Mouse (Mus musculus) adrenal gland, adult 8-10 months (tissue): ENCODE results near the gene Eid3. TPM values are rescaled to one million over a fixed set of nuclear protein-coding genes. Genes with fewer than 3 reads are reported as not detected.

Experiments
- DNase-seq: peaks from one replicate; pipeline ENCODE4 v3.0.0; 2022
- total RNA-seq, 4 experiments: library from RNA; stranded (reverse); gene quantifications; 2 replicates each; pipeline ENCODE4 v1.2.4; 2022

Eid3 gene
- total RNA-seq, 4 experiments from 2014 or later: 1.5 to 3.5 (median 3.0) TPM

DNA sequence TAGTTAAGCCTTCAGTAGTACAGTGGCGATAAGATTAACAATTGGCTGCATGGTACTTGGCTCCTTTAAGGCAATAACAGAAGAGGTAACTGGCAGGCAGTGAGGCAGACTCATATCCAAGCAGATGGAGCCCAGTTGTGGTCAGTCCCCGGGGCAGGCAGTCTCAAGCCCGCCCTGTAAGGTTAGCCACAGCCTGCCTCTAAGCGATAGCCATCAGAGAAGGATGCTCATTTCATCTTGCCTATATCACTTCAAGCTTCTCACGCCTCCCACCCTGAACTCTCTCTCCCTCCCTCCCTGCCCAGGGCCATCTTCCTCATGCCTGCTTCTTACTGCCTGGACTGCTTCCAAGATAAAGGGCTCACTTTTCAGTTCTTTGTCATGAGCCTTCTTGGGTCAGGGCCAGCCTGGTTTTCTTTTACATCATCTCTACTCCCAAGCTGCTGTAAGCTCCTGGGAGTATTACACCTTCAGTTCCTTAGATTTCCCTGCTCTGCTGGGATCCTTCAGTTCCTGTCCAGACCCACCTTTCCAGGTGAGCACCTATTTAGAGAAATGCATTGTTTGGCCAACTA, 3.2 kb upstream of the Eid3 start:
- peak; percentile 56 for DNase-seq

DNA sequence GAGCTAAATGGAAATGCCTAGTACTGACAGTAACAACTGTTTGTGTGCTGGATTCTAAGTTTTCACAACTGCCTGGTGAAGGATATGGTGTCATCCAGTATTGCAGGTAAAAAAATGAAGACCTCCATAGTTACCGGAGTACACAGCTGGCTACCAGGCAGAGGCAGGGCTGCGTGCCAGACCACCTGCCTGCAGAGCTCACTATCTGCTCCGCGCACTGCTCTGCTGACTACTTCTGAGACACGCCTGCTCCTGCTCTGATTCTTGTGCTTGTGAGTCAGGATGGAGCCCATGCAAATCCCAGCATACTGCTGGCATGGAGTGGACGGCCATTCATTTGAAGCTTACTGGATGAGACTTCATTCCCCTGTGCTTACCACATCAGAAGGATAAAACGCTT, 2.6 kb upstream of the Eid3 start:
- DNase-seq: no peak

DNA sequence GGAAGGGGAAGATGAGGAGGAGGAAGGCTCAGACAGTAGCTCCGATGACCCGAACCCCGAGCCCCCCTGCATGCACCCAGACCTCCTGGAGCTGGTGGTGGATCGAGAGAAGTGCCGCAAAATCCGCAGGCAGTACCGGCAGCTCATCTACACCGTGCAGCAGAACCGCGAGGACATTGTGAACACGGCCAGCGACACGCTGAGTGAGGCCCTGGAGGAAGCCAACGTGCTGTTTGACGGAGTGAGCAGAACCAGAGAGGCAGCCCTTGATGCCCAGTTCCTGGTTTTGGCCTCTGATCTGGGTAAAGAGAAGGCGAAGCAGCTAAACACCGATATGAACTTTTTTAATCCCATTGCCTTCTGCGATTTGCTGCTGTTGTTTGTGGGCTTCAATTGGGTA, 406 bp downstream of the Eid3 start:
- no peak for DNase-seq

DNA sequence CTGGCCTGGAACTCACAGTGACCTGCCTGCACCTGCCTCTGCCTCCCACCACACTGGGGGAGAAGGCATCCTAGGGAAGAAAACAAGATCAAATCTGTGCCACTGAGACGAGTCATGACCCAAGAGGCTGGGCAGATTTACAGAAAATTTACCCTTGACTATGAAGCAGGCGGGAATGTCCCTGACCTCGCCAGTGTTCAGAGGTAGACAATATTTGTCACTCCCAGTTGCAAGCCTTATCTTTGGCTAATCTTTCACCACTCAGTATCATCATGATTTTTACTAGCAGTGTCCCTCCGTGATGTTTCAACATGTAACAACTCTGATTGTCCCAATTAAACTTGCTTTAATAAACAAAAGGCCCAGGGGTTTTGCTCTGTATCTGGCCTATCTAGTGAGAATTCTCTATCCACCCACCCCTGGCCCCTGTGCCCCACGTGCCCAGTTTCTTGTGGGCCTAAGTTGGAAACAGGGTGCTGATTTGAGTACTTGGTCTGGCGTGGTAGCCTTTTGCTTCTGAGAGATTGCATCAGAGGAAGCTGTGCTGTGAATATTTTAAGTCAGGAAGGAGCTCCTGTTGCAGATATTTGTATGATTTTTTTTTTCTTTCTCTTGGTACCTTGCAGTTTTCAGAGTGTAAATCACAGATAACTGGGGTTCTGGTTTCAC, 2.1 kb downstream of the Eid3 start:
- peak; percentile 70 for DNase-seq

DNA sequence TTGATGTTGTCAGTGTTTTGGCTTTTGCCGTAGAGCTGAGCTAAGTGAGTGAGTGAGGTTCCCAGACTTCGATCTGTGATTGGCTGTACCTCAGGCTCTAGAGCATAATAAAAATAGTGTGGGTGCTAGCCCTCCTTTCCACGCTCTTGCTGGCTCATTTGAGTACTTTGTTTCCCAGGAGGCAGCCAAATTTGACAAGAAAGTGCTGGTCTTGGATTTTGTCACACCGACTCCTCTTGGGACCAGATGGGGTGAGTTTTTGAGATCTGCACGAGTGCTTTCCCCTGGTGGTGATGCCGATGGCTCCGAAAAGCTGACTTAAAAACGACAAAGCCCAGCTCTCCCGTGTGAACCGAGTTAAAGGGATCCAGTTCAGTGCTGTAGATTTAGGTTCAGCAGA, 9.0 kb downstream of the Eid3 start:
- no peak for DNase-seq

DNA sequence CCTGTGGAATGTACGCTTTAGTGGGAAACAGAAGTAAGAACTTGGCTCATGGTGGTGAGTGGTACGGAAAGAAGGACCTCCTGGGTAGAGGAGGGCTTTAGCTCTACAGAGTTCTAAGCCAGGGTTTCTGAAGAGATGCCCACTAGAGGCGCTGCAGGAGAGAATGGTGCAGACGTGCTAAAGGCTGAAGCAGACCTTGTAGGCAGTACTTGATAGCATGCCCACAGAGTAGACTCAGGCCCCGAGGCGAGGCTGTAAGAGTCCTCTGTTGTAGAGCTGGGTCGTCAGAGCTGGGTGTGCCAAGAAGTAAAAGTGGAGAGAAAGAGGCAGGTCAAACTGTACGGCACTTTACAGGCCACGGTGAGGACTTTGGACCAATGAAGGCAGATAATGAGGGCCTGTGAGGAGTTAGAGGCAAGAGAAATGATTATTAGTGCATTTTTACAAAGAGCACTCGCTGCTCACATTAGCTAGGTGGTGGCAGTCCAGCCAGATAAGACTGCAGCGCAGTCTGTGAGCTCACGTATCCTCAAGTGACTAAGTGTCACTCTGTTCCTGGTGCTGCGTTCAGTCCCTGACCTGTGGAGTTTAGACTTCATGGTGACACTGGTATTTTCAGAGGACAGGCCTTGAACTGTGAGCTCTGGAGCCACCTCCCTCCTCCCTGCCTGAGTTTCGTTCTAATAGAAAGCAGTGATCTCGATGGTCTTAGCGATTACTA, 9.8 kb downstream of the Eid3 start:
- DNase-seq: no peak

DNA sequence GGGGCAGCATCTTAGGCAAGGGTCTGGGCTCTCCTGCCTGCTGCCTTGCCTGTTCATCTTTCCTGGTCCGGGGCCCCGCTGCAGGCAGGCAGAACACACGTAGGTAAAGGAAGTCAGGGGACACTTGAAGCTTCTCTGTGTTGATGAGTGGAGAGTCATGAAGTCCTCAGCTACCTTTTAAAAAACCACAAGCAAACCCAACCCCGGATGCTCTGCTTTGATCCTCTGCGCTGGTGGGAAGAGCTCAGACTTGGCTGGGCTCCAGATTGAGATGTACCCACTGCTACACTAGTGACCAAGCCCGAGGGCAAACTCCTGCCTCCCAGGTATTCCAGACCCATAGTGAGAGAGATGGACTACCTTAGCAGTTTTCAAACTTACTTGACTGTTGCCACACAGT, 20.9 kb downstream of the Eid3 start:
- no peak for DNase-seq

DNA sequence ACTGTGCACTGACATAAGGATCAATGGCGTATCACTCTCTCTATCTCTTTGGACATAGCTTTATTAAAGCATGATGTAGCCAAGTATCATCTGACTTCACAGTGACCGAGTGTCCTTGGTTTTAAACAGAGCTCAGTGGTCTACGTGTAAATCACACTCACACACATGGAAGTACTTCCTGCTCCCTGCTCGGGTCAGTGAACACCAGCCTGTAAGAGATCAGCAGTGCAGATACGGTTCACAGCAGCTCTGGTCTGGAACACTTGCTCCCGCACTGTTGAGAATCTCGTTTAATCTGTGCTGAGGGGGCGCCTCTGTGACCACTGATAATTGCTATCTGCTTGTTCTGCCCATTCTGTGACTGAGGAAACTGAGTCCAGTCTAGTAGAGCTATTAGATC, 22.1 kb downstream of the Eid3 start:
- DNase-seq: no peak

DNA sequence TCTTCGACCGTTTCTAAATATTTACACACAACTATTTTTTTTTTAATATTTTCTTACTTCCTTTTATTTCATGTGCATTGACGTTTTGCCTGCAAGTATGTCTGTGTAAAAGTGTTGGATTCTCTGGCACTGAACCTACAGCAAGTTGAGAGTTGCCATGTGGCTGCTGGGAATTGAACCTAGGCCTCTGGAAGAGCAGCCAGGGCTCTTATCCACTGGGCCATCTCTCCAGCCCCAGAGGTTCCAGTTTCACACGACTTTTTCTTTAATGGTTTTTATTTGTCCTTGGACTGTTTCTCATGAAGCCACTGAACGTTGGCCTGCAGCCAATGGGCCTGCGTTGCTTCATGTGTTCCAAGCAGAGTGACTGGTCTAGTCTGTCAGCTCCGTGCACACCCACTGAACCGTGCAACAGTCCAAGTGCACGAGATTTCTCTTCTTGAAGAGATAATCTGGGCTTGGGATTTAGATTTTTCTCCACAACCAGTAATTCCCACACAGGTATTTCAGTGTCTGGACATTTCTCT, 23.1 kb downstream of the Eid3 start:
- peak; percentile 90 for DNase-seq

DNA sequence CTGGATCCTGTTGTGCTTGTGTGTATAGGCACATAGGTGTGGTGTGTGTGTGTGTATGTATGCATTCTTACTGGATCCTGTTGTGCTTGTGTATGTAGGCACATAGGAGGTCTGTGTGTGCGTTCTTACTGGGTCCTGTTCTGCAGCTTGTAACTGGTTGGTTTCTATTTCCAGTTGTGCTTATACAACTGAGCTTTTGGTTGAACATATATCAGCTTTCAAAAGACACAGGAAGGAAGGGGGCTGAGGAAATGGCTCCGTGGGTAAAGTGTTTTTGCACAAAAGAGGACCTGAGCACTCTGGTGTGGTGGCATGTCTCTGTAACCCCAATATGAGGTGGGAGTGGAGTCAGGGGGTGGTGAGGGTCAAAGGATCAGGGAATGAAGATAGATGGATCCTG, 24.5 kb downstream of the Eid3 start:
- no peak for DNase-seq

DNA sequence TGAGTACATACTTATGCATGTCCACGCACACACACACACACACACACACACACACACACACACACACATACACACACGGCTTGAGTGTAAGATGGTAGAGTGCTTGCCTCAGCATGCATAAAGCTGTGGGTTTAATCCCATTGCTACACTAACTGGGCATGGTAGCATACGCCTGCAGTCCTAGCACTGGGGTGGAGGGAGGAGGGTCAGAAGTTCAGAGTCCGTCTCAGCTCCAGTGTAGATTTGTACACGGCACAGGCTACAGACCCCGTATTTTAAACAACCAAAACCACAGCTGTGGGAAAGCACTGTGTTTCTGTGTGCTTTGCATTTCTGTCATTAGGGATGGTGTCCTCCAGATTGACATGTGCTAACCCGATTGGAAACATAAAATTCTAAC, 25.0 kb downstream of the Eid3 start:
- DNase-seq: no peak

DNA sequence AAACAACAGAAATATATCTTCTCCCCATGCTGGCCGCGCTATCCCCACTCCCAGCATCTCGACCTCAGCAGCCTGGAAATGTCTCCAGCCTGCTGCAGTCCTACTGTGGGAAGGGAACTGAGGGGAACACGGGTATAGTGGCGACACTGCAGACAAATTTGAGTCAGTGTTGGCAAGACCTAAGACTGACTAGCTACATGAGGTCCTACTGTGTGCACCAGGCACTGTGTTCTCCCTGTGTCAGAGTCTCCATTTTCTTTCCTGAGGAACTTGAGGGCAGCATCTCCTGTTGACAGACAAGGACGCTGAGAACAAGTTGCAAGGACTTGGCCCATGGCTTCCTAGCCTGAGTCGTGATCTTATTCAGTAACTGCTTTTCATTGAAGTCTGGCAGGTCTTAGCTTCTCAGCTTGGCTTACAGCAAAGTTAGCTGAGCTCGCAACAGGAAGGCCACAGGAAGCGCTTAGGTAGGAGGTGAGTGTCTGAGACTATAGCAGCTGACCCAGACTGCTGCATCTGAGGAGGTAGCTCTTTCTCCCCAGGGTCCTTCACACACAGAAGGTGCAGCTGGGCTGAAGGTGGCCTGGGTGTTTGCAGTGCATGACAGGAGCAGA, 26.1 kb downstream of the Eid3 start:
- no peak for DNase-seq

DNA sequence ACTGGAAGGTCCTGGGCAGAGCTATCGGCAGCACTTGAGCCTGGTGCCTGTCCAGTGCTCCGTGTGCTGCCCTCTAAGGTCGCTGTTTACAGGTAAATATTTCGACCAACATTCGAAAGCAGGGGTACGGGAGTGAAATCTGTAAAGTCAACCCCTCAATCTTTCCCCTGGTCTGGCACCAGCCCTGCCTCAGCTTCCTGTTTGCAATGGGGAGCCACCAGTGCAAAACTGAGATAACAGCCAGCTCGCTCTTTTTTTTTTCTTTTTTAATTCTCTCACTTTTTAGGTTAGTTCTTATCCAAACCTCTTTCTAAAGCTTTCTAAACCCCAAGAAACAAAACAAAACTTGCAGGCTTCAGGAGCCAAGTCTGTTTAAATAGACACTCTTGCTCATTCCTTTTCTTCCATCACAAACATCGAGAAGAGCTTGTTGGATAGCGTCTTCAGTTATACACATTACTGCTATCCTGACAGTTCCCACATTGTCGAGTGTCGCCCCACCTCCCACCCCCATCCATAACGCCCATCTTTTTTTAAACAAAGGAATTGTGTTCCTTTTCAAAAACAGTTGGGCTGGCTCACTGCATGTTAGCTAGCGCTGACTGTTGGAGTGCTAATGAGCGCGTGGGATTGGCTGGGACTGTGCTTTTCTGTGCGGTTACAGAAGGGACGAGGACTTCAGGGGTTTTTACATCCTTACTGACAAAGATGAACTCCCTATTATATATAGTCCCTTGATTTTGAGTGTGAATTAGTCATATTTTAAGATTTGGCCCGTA, 27.6 kb downstream of the Eid3 start:
- DNase-seq: no peak

DNA sequence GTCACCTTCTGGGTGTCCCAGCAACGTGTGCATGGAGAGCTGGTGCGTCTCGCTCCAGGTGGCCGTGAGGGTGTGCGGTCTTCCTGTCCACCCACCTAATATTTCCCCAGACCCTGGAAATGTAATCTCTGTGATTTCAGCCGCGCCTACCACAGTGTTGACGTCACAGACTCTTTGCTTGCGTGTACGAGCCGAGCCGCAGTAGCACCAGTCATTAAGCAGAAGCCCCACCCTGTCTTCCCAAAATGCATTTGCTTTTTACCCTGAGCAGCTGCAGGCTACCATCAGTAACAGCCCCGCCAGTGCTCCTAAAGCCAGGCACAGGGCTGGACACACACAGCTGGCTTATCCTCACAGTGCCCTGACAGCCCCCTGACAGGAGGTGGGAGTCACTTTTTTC, 31.5 kb downstream of the Eid3 start:
- no peak for DNase-seq

DNA sequence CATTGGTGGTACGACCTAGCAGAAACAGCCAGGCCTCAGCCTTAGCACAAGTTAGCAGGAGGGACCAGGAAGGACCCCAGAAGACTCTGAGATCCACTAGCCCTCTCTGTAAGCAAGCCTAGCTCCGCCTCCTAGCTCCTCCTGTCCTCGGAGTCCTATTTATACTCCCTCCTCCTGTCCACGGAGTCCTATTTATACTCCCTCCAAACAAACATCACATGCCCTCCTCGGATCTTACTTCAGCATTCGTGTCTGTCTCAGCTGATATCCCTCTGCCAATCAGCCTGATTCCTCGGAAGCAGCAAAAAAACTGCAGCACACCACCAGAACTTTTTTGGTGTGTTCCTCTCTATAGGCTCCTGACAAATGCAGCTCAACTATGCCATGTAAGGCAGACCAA, 32.5 kb downstream of the Eid3 start:
- DNase-seq: no peak

DNA sequence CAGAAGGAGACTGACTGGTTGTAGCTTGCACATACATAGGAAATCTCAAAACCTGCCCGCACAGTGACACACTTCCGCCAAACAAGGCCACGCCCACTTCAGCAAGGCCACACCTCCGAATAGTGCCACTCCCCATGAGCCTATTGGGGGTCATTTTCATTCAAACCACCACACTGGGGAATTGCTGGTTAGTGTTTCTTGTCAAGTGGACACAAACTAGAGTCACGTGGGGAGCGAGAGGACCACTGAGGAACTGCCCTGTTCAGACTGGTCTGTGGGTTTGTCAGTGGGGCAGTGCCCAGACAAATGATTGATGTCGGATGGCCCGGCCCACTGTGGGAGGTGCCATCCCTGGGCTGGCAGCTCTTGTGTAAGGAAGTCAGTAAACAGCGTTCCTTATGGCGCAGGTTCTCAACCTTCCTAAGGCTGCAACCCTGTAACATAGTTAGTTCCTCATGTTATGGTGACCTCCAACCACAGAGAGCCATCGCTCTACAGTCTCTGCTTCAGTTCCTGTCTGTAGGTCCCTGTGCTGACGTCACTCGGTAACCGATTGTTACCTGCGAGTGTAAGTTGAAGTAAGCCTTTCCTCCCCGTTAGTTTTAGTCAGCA, 33.5 kb downstream of the Eid3 start:
- DNase-seq: no peak

DNA sequence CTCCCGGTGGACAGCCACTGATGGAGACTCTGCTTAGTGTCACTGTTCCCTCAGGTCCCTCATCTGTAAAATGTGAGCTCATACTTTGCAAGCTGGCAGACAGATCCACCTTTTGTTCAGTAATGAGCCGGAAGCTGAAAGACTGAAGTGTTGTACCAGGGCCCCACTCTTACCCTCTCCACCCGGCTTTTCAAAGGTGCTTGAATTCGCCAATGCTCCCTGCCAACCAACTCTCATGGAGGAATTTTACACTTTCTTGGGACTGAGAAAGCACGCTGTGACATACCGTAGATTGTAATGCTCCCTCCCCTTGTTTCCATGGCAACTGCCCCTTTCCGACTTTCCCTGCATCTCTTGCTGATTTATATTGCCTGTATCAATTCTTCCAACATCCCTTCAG, 34.1 kb downstream of the Eid3 start:
- DNase-seq: no peak

DNA sequence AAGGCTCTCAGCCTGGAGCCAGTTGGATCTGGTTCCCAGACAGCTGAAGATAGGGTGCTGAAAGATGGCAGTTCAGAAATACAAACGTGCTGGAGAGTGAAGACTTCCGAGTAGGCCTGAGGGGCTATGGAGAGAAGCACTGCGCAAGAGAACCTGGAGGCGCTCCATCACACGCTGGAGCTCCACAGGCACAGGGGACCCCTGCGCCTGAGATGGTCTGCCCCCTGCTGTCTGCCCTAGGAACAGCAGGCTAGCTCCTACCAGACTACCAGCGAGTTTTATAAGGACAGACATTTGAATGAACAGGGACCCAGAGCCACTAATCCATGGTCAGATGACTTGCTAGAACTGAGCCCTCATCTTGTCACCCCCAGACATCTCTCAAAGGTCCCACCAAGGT, 35.0 kb downstream of the Eid3 start:
- DNase-seq: peak; percentile 74

DNA sequence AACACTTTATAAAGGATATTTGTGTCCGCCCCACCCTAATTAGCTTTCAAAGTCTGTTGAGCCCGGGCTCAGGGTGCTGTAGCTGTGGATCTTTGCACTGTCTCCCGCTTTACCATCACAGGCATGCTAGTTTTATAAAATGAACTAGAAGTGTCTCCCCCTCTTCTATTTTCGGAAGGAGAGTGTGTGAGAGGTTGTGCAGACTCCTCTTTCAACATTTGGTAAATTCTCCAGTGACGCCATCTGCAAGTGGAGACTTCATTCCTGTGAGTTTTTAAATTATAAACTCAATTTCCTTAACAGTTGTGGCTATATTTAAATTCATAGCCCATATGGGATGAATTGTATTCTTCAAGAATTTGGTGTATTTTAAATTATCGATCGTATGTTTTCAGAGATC, 42.1 kb downstream of the Eid3 start:
- no peak for DNase-seq

DNA sequence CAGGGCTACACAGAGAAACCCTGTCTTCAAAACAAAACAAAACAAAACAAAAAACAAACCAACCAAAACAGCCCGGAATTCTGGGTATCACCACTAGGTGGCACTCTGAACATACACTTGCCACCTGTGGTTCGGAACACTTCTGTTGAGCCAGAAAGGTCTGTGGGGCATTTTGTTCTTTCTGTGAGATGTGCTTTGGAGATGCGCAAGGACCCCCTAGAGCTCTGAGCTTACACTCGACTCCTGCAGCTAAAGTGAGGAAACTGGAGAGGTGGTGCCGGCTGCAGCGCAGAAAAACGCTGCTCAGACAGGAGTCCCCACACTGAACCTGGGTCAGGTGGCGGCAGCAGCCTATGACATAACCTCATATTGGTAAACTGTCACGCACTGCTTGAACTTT, 43.0 kb downstream of the Eid3 start:
- DNase-seq: peak; percentile 31

DNA sequence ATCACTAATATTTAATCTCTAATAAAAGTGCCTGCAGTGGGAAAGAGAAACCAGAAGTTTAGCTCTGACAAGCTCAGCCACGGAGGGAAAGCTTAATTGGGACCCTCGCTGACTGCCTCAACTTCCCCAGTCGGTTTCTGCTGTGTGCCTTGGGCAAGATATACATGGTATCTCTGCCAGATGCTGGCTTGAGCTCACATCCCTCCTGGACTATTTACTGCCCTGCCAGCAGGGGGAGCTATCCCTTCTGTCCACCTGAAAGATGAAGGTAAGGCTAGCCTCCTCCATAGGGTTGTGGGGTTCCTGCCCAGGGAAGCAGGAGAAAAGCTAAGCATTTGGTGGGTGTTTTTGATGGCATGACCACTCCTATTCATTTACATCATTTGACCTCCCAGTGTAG, 43.8 kb downstream of the Eid3 start:
- DNase-seq: no peak

DNA sequence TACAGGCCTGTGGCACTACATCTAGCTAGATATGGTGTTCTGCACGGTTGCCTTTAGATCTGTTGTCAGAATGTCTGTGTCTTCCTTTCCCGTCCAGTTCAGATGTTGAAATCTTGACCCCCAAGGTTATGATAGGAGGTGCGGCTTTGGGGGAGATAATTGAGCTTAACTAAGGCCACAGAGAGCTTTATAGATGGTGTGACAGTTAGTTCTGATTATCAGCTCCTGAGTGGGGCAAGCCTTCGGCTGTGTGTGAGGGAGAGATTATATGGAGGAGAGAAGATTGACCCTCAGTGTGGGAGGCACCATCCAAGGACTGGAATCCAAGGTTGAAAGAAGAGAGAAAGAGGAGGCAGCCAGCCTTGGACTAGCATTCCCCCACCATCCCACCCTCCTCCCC, 46.8 kb downstream of the Eid3 start:
- no peak for DNase-seq
